Mouse (Mus musculus) embryonic facial prominence, embryonic 10.5 days (tissue): ENCODE data around the gene Uchl5. TPM values are rescaled to one million over a fixed set of nuclear protein-coding genes. Genes with fewer than 3 reads are reported as not detected.

Source experiments
- polyA plus RNA-seq: library from polyadenylated mRNA; unstranded; fragments of >200 nt; fragmentation: Nextera tagmentation; extraction: Ambion mirVana; gene quantifications from 2 replicates; pipeline ENCODE4 v1.2.1, GENCODE M21; 2016

Gene Uchl5
- polyA plus RNA-seq, 1 experiment from 2014 or later = 118 TPM

Other genes with a start within 250 kb of the Uchl5 start
- gene B3galt2, start 136.6 kb upstream of the Uchl5 start, polyA plus RNA-seq = 0.29 and 0.36 TPM in 2 replicates
- gene Cdc73, start 74.4 kb upstream of the Uchl5 start, polyA plus RNA-seq = 29.0 and 32.8 TPM in 2 replicates
- gene Glrx2, start 60.9 kb upstream of the Uchl5 start, polyA plus RNA-seq = 79.3 and 79.7 TPM in 2 replicates
- gene Trove2, start 204 bp upstream of the Uchl5 start, polyA plus RNA-seq = 29.6 and 31.6 TPM in 2 replicates
- gene Rgs2, start 226.9 kb downstream of the Uchl5 start, polyA plus RNA-seq = 33.5 and 38.3 TPM in 2 replicates